ENCODE assay signal across 9 mouse cellular contexts in genomic region chr11:67350153-67350768, GRCm38 (mm10). TPM values are rescaled to one million over a fixed set of nuclear protein-coding genes. Genes with fewer than 3 reads are reported as not detected.
DNase-seq lines count a peak whose midpoint lies in the region; ATAC-seq and TF ChIP-seq lines count a peak whose summit lies in the region.
"Had no signal": no experiment of that assay in that cellular context is flagged by ENCODE, and none has a peak within 500 bp of the region (broad histone marks: within the 10 kb centered on the region; RNA-seq: fewer than 3 reads in every experiment).

No protein-coding gene starts in this region.

- H3K27me3 ChIP-seq in midbrain, embryonic 10.5 days (ENCODE audit: low read depth, poor library complexity, severe bottlenecking) = no peaks in the 10 kb centered on the region
- no peaks in the 10 kb centered on the region for H3K27me3 ChIP-seq in midbrain, embryonic 16.5 days (ENCODE audit: control insufficient read depth, insufficient read depth, low read depth, low read length)
- H3K27me3 ChIP-seq in intestine, postnatal 0 days (replicated peaks; ENCODE audit: control insufficient read depth, insufficient read depth, low read length) = 0 out of 2 replicates have a peak, but pooled peaks cover 5% of the 10 kb centered on the region
- H3K27me3 ChIP-seq in splenic B cell, adult 2 months (ENCODE audit: control insufficient read depth, insufficient read depth, low read length, poor library complexity, severe bottlenecking) = no peaks in the 10 kb centered on the region
- H3K27me3 ChIP-seq: stomach, embryonic 15.5 days had no signal

- no peak overlapping the region for H3K9ac ChIP-seq in midbrain, embryonic 16.5 days (ENCODE audit: low read depth, low read length)
- no peak overlapping the region for H3K9ac ChIP-seq in intestine, postnatal 0 days (ENCODE audit: low read depth, low read length)
- H3K9ac ChIP-seq: stomach, embryonic 15.5 days had no signal

- no peaks in the 10 kb centered on the region for H3K36me3 ChIP-seq in midbrain, embryonic 10.5 days
- H3K36me3 ChIP-seq in midbrain, embryonic 16.5 days (ENCODE audit: control insufficient read depth, insufficient read depth, low read length) = no peaks in the 10 kb centered on the region
- H3K36me3 ChIP-seq in intestine, postnatal 0 days (ENCODE audit: control insufficient read depth, insufficient read depth) = no peaks in the 10 kb centered on the region
- no peaks in the 10 kb centered on the region for H3K36me3 ChIP-seq in splenic B cell, adult 2 months (ENCODE audit: control insufficient read depth, insufficient read depth, low read length, poor library complexity, severe bottlenecking)
- H3K36me3 ChIP-seq: stomach, embryonic 15.5 days had no signal

- H3K4me1 ChIP-seq in midbrain, embryonic 10.5 days = no peaks in the 10 kb centered on the region
- no peaks in the 10 kb centered on the region for H3K4me1 ChIP-seq in midbrain, embryonic 16.5 days (ENCODE audit: control insufficient read depth, insufficient read depth, low read length)
- no peaks in the 10 kb centered on the region for H3K4me1 ChIP-seq in cortical plate, adult 2 months (ENCODE audit: control insufficient read depth, insufficient read depth, low read length)
- H3K4me1 ChIP-seq in intestine, postnatal 0 days (replicated peaks; ENCODE audit: control insufficient read depth, insufficient read depth, low read length) = no peaks in the 10 kb centered on the region

- no peaks in the 10 kb centered on the region for H3K9me3 ChIP-seq in midbrain, embryonic 10.5 days (replicated peaks)
- H3K9me3 ChIP-seq in midbrain, embryonic 16.5 days (replicated peaks; ENCODE audit: control insufficient read depth, low read length, poor library complexity, severe bottlenecking) = no peaks in the 10 kb centered on the region
- H3K9me3 ChIP-seq in intestine, postnatal 0 days (ENCODE audit: control insufficient read depth) = no peaks in the 10 kb centered on the region
- H3K9me3 ChIP-seq: stomach, embryonic 15.5 days had no signal

- no peak overlapping the region for H3K27ac ChIP-seq in midbrain, embryonic 10.5 days (replicated peaks)
- H3K27ac ChIP-seq in midbrain, embryonic 16.5 days (ENCODE audit: low read length) = no peak overlapping the region
- H3K27ac ChIP-seq in cortical plate, adult 2 months (ENCODE audit: insufficient read depth, low read length) = no peak overlapping the region
- H3K27ac ChIP-seq in intestine, postnatal 0 days (ENCODE audit: low read depth, low read length) = no peak overlapping the region
- H3K27ac ChIP-seq: stomach, embryonic 15.5 days had no signal

- DNase-seq in midbrain, embryonic 10.5 days (ENCODE audit: low spot score) = peak; percentile 78
- peak; percentile 84 for DNase-seq in gastrocnemius, postnatal 10 days
- peak; percentile 59 to 72 for DNase-seq in left cerebral cortex, postnatal 10 days (ENCODE audit: extremely low spot score in 1 of 2, low spot score in 2 of 2)
- peak; percentile 61 for DNase-seq in splenic B cell, adult 2 months (ENCODE audit: low read depth, low spot score)

- TF ChIP-seq POLR2A in cortical plate, adult 2 months (IDR thresholded peaks at IDR 0.05; ENCODE audit: extremely low read depth, insufficient read depth, low read length) = no peak

- no peak overlapping the region for H3K4me2 ChIP-seq in midbrain, embryonic 16.5 days (ENCODE audit: low read length)
- H3K4me2 ChIP-seq in intestine, postnatal 0 days (replicated peaks; ENCODE audit: low read depth) = peak overlapping the region; percentile 18; the same call in 1 of the 2 replicates
- H3K4me2 ChIP-seq: stomach, embryonic 15.5 days had no signal

- H3K4me3 ChIP-seq in midbrain, embryonic 10.5 days = no peak overlapping the region
- H3K4me3 ChIP-seq in midbrain, embryonic 16.5 days (ENCODE audit: low read depth, low read length) = no peak overlapping the region
- no peak overlapping the region for H3K4me3 ChIP-seq in cortical plate, adult 2 months (ENCODE audit: insufficient read depth, low read length)
- H3K4me3 ChIP-seq in intestine, postnatal 0 days (ENCODE audit: low read depth, low read length) = no peak overlapping the region
- H3K4me3 ChIP-seq: stomach, embryonic 15.5 days had no signal

- no peak for ATAC-seq in midbrain, embryonic 16.5 days
- ATAC-seq in intestine, postnatal 0 days = peak; percentile 66; the same call in 1 of the 2 replicates
- ATAC-seq in monocyte, adult 5-6 weeks (replicated peaks; ENCODE audit: insufficient number of reproducible peaks, low FRiP score, low TSS enrichment, poor library complexity, severe bottlenecking) = 0 out of 2 replicates have a peak, but pooled peaks have one; percentile 50

- peak; percentile 97 for TF ChIP-seq CTCF in cortical plate, adult 2 months (IDR thresholded peaks at IDR 0.05; ENCODE audit: extremely low read depth, insufficient read depth, low read length)
- TF ChIP-seq CTCF in intestine, postnatal 0 days (IDR thresholded peaks at IDR 0.05; ENCODE audit: low read depth) = peak; percentile 93

- 54% methylated on average over 14 of the region's 14 CpGs for WGBS in midbrain, embryonic 10.5 days
- WGBS in midbrain, embryonic 16.5 days = 58% methylated on average over 14 of the region's 14 CpGs
- 40% methylated on average over 14 of the region's 14 CpGs for WGBS in intestine, postnatal 0 days

- intact Hi-C loops in left cerebral cortex, postnatal 10 days (cut with DNase I) = loop anchor here (1.0 kb wide), 1 partner anchor 238 kb away; no protein-coding TSS in a partner anchor

RNA-seq across cellular contexts. Expression of gene Myh13, which starts 28.8 kb away (rescaled TPM):
- polyA plus RNA-seq in midbrain, embryonic 10.5 days (2016; fragmentation: Nextera tagmentation; extraction: Ambion mirVana) = 0.01 TPM in 1 of 2 replicates, not detected in the other
- polyA plus RNA-seq in midbrain, embryonic 16.5 days (2015; fragmentation: Nextera tagmentation; extraction: Ambion mirVana) = 0.14 and 0.29 TPM in 2 replicates
- 0.27 and 0.62 TPM in 2 replicates for polyA plus RNA-seq in cortical plate, adult 2 months (2012; rRNA removed)
- 1 to 10 TPM; 3.0 to 4.1 TPM for total RNA-seq in gastrocnemius, postnatal 10 days (2021)
- polyA plus RNA-seq in intestine, postnatal 0 days (2015; fragmentation: Nextera tagmentation; extraction: Ambion mirVana) = not detected in 2 replicates
- total RNA-seq in left cerebral cortex, postnatal 10 days (2021) = under 1 TPM; 0.43 to 0.71 TPM
- total RNA-seq in monocyte, adult 5-6 weeks (2017) = not detected in 3 replicates
